Mouse (Mus musculus): Measurements from ENCODE around the gene Ip6k1. TPM values are rescaled to one million over a fixed set of nuclear protein-coding genes. Genes with fewer than 3 reads are reported as not detected.

Gene Ip6k1
- polyA plus RNA-seq, 1 experiment from 2014 or later: 43.7 TPM

DNA sequence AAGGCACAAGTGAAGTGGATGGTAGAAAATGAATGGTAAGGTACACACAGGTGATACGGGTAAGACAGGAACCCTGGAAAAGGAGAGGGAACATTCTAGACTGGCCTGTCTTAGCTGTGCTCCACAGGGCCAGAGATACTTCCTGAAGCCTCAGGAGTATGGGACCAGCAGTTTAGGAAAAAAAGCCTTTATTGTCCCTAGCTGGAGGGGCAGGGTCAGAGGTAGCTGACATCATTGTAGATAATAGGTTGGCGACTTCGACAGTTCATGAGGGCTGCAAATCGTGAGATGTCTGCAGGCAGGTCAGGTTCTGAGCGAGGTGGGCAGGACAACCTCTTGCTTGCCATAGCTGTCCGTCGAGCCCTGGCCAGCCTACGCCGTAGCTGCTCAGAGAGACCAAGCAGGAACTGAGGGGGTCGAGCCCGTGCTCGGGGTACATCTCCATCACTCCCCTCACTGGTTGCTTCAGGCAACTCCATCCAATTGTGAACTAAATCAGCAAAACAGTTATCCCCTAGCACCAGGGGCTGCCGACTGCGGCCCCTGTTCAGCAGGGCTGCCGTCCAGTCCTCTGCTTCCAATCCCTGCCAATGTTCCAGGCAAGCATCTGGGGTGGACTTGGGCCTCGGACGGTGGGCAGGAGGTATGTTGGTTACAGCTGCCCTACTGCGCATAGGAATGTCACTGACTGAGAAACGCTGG, 18.1 kb upstream of the Ip6k1 start:
- Histone ChIP-seq H3K27ac (peak overlapping the region; percentile 98), H3K36me3 (peaks cover 58% of the 10 kb centered on the region)
- WGBS (ENCODE audit: insufficient replicate concordance): 25% methylated on average over 19 of the region's 19 CpGs

GRCm38 (mm10) chr9:107984754-107985055, 17.6 kb upstream of the Ip6k1 start:
- ATAC-seq: no peak

More for the DNA sequence above, 18.1 kb upstream of the Ip6k1 start:
- no peak for ATAC-seq
- Histone ChIP-seq H3K4me1 (peaks cover 80% of the 10 kb centered on the region), H3K27me3 (replicated peaks) (no peaks in the 10 kb centered on the region), H3K4me3 (peak overlapping the region; percentile 82), H3K9ac (peak overlapping the region; percentile 93), H3K4me2 (peak overlapping the region; percentile 86), H3K9me3 (replicated peaks) (no peaks in the 10 kb centered on the region)

GRCm38 (mm10) chr9:107985131-107986119, 16.9 kb upstream of the Ip6k1 start, which contains the start of gene Inka1:
Gene Inka1 (minus strand): TSS chr9:107985879.
- Histone ChIP-seq H3K9me3 (replicated peaks) (no peaks in the 10 kb centered on the region), H3K4me2 (peak within 1 kb of the TSS; percentile 86), H3K4me1 (peaks cover 78% of the 10 kb centered on the region), H3K36me3 (peaks cover 45% of the 10 kb centered on the region), H3K9ac (peak within 1 kb of the TSS; percentile 93), H3K27ac (peak within 1 kb of the TSS; percentile 98), H3K27me3 (replicated peaks) (no peaks in the 10 kb centered on the region), H3K4me3 (peak within 1 kb of the TSS; percentile 82)
- WGBS (ENCODE audit: insufficient replicate concordance): under 1% methylated on average over 58 of the region's 58 CpGs
- ATAC-seq: peak; percentile 75

More at GRCm38 (mm10) chr9:107984754-107985055, 17.6 kb upstream of the Ip6k1 start:
- H3K4me3 ChIP-seq: peak overlapping the region; percentile 82
- no peaks in the 10 kb centered on the region for H3K27me3 ChIP-seq (replicated peaks)
- peaks cover 53% of the 10 kb centered on the region for H3K36me3 ChIP-seq
- peak overlapping the region; percentile 93 for H3K9ac ChIP-seq
- peaks cover 78% of the 10 kb centered on the region for H3K4me1 ChIP-seq
- peak overlapping the region; percentile 98 for H3K27ac ChIP-seq
- H3K4me2 ChIP-seq: peak overlapping the region; percentile 86
- 17% methylated on average over 9 of the region's 9 CpGs for WGBS (ENCODE audit: insufficient replicate concordance)
- H3K9me3 ChIP-seq (replicated peaks): no peaks in the 10 kb centered on the region

DNA sequence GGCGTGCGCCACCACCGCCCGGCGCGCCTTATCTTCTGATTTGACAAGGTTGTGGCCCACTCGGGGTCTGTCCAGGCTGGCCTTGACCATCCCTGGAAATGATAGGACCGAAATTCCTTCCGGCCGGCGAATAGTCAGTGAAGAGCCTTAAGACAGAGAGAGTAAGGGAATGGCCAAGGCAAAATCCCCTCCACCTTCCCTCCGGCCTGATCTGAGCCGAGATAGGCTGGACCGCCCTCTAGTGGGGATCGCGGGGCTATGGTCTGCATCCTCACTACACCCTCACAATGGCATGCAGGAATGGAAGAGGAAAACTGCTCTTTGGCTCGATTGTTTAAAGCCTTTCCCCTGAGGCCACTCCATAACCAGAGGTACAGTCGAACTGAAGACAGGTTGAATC, 15.9 kb upstream of the Ip6k1 start:
- no peaks in the 10 kb centered on the region for H3K27me3 ChIP-seq (replicated peaks)
- peak overlapping the region; percentile 98 for H3K27ac ChIP-seq
- H3K9ac ChIP-seq: peak overlapping the region; percentile 93
- peak overlapping the region; percentile 86 for H3K4me2 ChIP-seq
- ATAC-seq: no peak
- peak overlapping the region; percentile 82 for H3K4me3 ChIP-seq
- no peaks in the 10 kb centered on the region for H3K9me3 ChIP-seq (replicated peaks)
- peaks cover 68% of the 10 kb centered on the region for H3K4me1 ChIP-seq
- H3K36me3 ChIP-seq: peaks cover 36% of the 10 kb centered on the region
- 1% methylated on average over 18 of the region's 18 CpGs for WGBS (ENCODE audit: insufficient replicate concordance)

GRCm38 (mm10) chr9:107987950-107988349, 14.4 kb upstream of the Ip6k1 start:
- Histone ChIP-seq H3K9me3 (replicated peaks) (no peaks in the 10 kb centered on the region), H3K27ac (no peak overlapping the region), H3K4me1 (peaks cover 52% of the 10 kb centered on the region), H3K27me3 (replicated peaks) (no peaks in the 10 kb centered on the region), H3K9ac (no peak overlapping the region), H3K4me3 (no peak overlapping the region), H3K4me2 (no peak overlapping the region), H3K36me3 (peaks cover 20% of the 10 kb centered on the region)
- ATAC-seq: no peak
- WGBS (ENCODE audit: insufficient replicate concordance): 59% methylated on average over 3 of the region's 3 CpGs

GRCm38 (mm10) chr9:107992197-107992596, 10.1 kb upstream of the Ip6k1 start, which contains the start of gene Cdhr4:
Gene Cdhr4 (plus strand): TSS chr9:107992497.
- peaks cover 22% of the 10 kb centered on the region for H3K4me1 ChIP-seq
- 68% methylated on average over 2 of the region's 2 CpGs for WGBS (ENCODE audit: insufficient replicate concordance)
- ATAC-seq: no peak
- no peaks in the 10 kb centered on the region for H3K27me3 ChIP-seq (replicated peaks)
- H3K9ac ChIP-seq: no peak within 1 kb of the TSS
- no peak within 1 kb of the TSS for H3K4me2 ChIP-seq
- no peak within 1 kb of the TSS for H3K4me3 ChIP-seq
- H3K36me3 ChIP-seq: no peaks in the 10 kb centered on the region
- H3K27ac ChIP-seq: no peak within 1 kb of the TSS
- no peaks in the 10 kb centered on the region for H3K9me3 ChIP-seq (replicated peaks)

DNA sequence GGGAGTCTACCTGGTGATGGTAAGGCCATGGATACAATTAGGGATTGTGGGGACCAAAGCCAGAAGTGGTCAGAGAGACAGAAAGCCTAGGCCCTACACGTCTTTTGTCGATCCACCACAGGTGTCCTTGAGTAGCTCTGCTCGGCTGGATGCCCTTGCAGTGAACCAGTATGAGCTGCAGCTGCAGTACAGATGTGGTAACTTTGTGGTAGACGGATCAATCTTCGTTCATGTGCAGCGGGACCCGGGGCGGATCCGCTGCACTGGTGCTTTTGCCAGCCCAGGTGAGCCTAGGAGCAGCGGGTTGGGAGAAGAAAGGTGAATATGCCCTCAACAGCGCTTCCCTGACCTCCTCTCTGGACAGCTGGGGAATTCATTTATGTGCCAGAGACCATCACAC, 9.3 kb upstream of the Ip6k1 start:
- Histone ChIP-seq H3K27ac (no peak overlapping the region), H3K4me3 (no peak overlapping the region), H3K9me3 (replicated peaks) (no peaks in the 10 kb centered on the region), H3K4me1 (peaks cover 15% of the 10 kb centered on the region), H3K27me3 (replicated peaks) (no peaks in the 10 kb centered on the region), H3K9ac (no peak overlapping the region), H3K4me2 (no peak overlapping the region), H3K36me3 (no peaks in the 10 kb centered on the region)
- no peak for ATAC-seq
- 83% methylated on average over 11 of the region's 11 CpGs for WGBS (ENCODE audit: insufficient replicate concordance)

GRCm38 (mm10) chr9:107994464-107994863, 7.8 kb upstream of the Ip6k1 start:
- H3K4me3 ChIP-seq: no peak overlapping the region
- no peaks in the 10 kb centered on the region for H3K36me3 ChIP-seq

DNA sequence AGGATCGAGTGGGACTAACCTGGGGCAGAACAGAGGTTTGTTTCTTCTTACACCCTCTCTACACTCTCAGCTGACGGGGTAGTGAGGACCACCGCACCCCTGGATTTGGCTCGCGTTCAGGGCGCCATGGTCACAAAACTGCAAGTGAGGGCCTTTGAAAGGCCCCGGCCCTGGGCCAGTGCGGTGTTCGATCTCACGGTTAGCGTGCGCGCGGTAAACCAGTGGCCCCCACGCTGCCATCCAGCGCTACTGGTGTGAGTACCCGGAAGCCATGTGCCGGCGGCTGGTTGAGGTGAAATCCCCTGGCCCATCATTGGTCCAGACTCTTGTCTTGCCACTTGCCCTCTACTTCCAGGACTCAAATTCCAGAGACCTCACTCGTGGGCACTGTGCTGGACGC, 6.8 kb upstream of the Ip6k1 start:
- H3K9ac ChIP-seq: no peak overlapping the region
- H3K27me3 ChIP-seq (replicated peaks): no peaks in the 10 kb centered on the region
- no peaks in the 10 kb centered on the region for H3K4me1 ChIP-seq
- H3K9me3 ChIP-seq (replicated peaks): no peaks in the 10 kb centered on the region
- WGBS (ENCODE audit: insufficient replicate concordance): 92% methylated on average over 21 of the region's 21 CpGs
- H3K4me2 ChIP-seq: no peak overlapping the region
- no peaks in the 10 kb centered on the region for H3K36me3 ChIP-seq
- H3K27ac ChIP-seq: no peak overlapping the region
- no peak for ATAC-seq
- no peak overlapping the region for H3K4me3 ChIP-seq

More at GRCm38 (mm10) chr9:107994464-107994863, 7.8 kb upstream of the Ip6k1 start:
- H3K27ac ChIP-seq: no peak overlapping the region
- peaks cover 10% of the 10 kb centered on the region for H3K4me1 ChIP-seq
- WGBS (ENCODE audit: insufficient replicate concordance): 20% methylated on average over 2 of the region's 2 CpGs
- ATAC-seq: no peak
- H3K9ac ChIP-seq: no peak overlapping the region
- H3K9me3 ChIP-seq (replicated peaks): no peaks in the 10 kb centered on the region
- H3K4me2 ChIP-seq: no peak overlapping the region
- H3K27me3 ChIP-seq (replicated peaks): no peaks in the 10 kb centered on the region

- Histone ChIP-seq H3K4me3 (no peak within 1 kb of the TSS), H3K9ac (no peak within 1 kb of the TSS; the same call in 1 of the 2 replicates), H3K9me3 (replicated peaks) (no peaks in the 10 kb centered on the region), H3K27ac (no peak within 1 kb of the TSS), H3K4me2 (no peak within 1 kb of the TSS), H3K4me1 (0 out of 2 replicates have a peak, but pooled peaks cover 1% of the 10 kb centered on the region), H3K36me3 (no peaks in the 10 kb centered on the region), H3K27me3 (replicated peaks) (no peaks in the 10 kb centered on the region)
- WGBS (ENCODE audit: insufficient replicate concordance): 81% methylated on average over 5 of the region's 5 CpGs
- ATAC-seq: no peak
These were observed 6.3 kb upstream of the Ip6k1 start, which contains the start of gene Gm20662 for GRCm38 (mm10) chr9:107996049-107996448. Gene Gm20662 (plus strand): TSS chr9:107996349.

- peak; percentile 61 for ATAC-seq
- H3K4me3 ChIP-seq: peak overlapping the region; percentile 90
- H3K36me3 ChIP-seq: peaks cover 9% of the 10 kb centered on the region
- H3K4me1 ChIP-seq: peaks cover 52% of the 10 kb centered on the region
- H3K9ac ChIP-seq: peak overlapping the region; percentile 98
- H3K27me3 ChIP-seq (replicated peaks): no peaks in the 10 kb centered on the region
- peak overlapping the region; percentile 79 for H3K4me2 ChIP-seq
- H3K9me3 ChIP-seq (replicated peaks): no peaks in the 10 kb centered on the region
- H3K27ac ChIP-seq: peak overlapping the region; percentile 95
- under 1% methylated on average over 50 of the region's 50 CpGs for WGBS (ENCODE audit: insufficient replicate concordance)
These were observed 653 bp downstream of the Ip6k1 start for GRCm38 (mm10) chr9:108002778-108003530.

Measured in liver, embryonic 12.5 days (tissue).